Mouse (Mus musculus) cortical plate, adult 2 months (tissue): ENCODE data around the gene Dcbld2. TPM values are rescaled to one million over a fixed set of nuclear protein-coding genes. Genes with fewer than 3 reads are reported as not detected.

Experiments used
- H3K27ac ChIP-seq: fragments of 200-500 bp; 2 replicates; pipeline ENCODE4 v1.5.1; 2012; ENCODE audit warnings: low read length, control low read depth, inconsistent platforms; ENCODE audit not compliant: insufficient read depth
- H3K4me1 ChIP-seq: fragments of 200-500 bp; 2 replicates; pipeline ENCODE4 v1.6.1; 2011; ENCODE audit warnings: low read length; ENCODE audit not compliant: control insufficient read depth, insufficient read depth
- H3K4me3 ChIP-seq: fragments of 200-500 bp; 2 replicates; pipeline ENCODE4 v1.5.1; 2011; ENCODE audit warnings: mild to moderate bottlenecking, low read length, control low read depth; ENCODE audit not compliant: insufficient read depth
- CTCF ChIP-seq: fragments of 200-500 bp; IDR thresholded peaks from 2 replicates; pipeline ENCODE4 v1.5.1; 2011; ENCODE audit warnings: mild to moderate bottlenecking, control low read depth, low read length; ENCODE audit not compliant: insufficient read depth; ENCODE audit errors: extremely low read depth
- POLR2A ChIP-seq: fragments of 200-500 bp; IDR thresholded peaks from 2 replicates; pipeline ENCODE4 v1.6.1; 2011; ENCODE audit warnings: mild to moderate bottlenecking, low read length, control low read depth; ENCODE audit not compliant: insufficient read depth; ENCODE audit errors: extremely low read depth
- polyA plus RNA-seq: library from polyadenylated mRNA; depleted of rRNA; stranded (reverse); fragments of >200 nt; gene quantifications from 2 replicates; pipeline ENCODE4 v1.2.3, GENCODE M21; 2012

The Dcbld2 gene
- polyA plus RNA-seq, 1 experiment, result 20.2 TPM

GRCm38 (mm10) chr16:58404665-58405064 is 3.6 kb upstream of the Dcbld2 start:
- TF ChIP-seq CTCF, result no peak
- TF ChIP-seq POLR2A, result no peak
- no peak overlapping the region for H3K27ac ChIP-seq

GRCm38 (mm10) chr16:58405271-58405670 is 3.0 kb upstream of the Dcbld2 start:
- Histone ChIP-seq H3K27ac (no peak overlapping the region), H3K4me1 (no peaks in the 10 kb centered on the region; the same call in 1 of the 2 replicates), H3K4me3 (no peak overlapping the region)
- no peak for TF ChIP-seq POLR2A

More at GRCm38 (mm10) chr16:58404665-58405064, 3.6 kb upstream of the Dcbld2 start:
- Histone ChIP-seq H3K4me1 (no peaks in the 10 kb centered on the region; the same call in 1 of the 2 replicates), H3K4me3 (no peak overlapping the region)

- TF ChIP-seq POLR2A (peak; percentile 59; the same call in 1 of the 2 replicates), CTCF (no peak)
- H3K4me1 ChIP-seq, result peaks cover 2% of the 10 kb centered on the region
- peak overlapping the region; percentile 83 for H3K4me3 ChIP-seq
- H3K27ac ChIP-seq, result no peak overlapping the region
Measured at GRCm38 (mm10) chr16:58408487-58409281, 441 bp downstream of the Dcbld2 start.

GRCm38 (mm10) chr16:58409825-58410224 is 1.6 kb downstream of the Dcbld2 start:
- no peak for TF ChIP-seq CTCF
- no peak for TF ChIP-seq POLR2A
- no peak overlapping the region for H3K27ac ChIP-seq
- H3K4me3 ChIP-seq, result peak overlapping the region; percentile 83; the same call in 1 of the 2 replicates
- H3K4me1 ChIP-seq, result peaks cover 2% of the 10 kb centered on the region

GRCm38 (mm10) chr16:58414801-58415200 is 6.6 kb downstream of the Dcbld2 start:
- TF ChIP-seq POLR2A (no peak), CTCF (no peak)
- no peak overlapping the region for H3K4me3 ChIP-seq
- no peak overlapping the region for H3K27ac ChIP-seq

GRCm38 (mm10) chr16:58415500-58415899 is 7.3 kb downstream of the Dcbld2 start:
- Histone ChIP-seq H3K4me1 (peaks cover 4% of the 10 kb centered on the region), H3K27ac (no peak overlapping the region), H3K4me3 (no peak overlapping the region)
- TF ChIP-seq CTCF (no peak), POLR2A (no peak)

More at GRCm38 (mm10) chr16:58414801-58415200, 6.6 kb downstream of the Dcbld2 start:
- peaks cover 4% of the 10 kb centered on the region for H3K4me1 ChIP-seq

- Histone ChIP-seq H3K4me1 (peaks cover 8% of the 10 kb centered on the region), H3K4me3 (no peak overlapping the region), H3K27ac (no peak overlapping the region)
- TF ChIP-seq POLR2A (no peak), CTCF (no peak)
Measured at GRCm38 (mm10) chr16:58421696-58422354, 13.6 kb downstream of the Dcbld2 start.

GRCm38 (mm10) chr16:58430246-58430645 is 22.0 kb downstream of the Dcbld2 start:
- no peak overlapping the region for H3K27ac ChIP-seq
- H3K4me3 ChIP-seq, result no peak overlapping the region
- no peaks in the 10 kb centered on the region for H3K4me1 ChIP-seq
- TF ChIP-seq POLR2A (no peak), CTCF (no peak)

GRCm38 (mm10) chr16:58432384-58432783 is 24.1 kb downstream of the Dcbld2 start:
- Histone ChIP-seq H3K4me3 (no peak overlapping the region), H3K4me1 (no peaks in the 10 kb centered on the region), H3K27ac (no peak overlapping the region)
- TF ChIP-seq CTCF (no peak), POLR2A (no peak)

- TF ChIP-seq CTCF, result peak; percentile 38; the same call in 1 of the 2 replicates
- TF ChIP-seq POLR2A, result no peak
- H3K4me1 ChIP-seq, result no peaks in the 10 kb centered on the region
- no peak overlapping the region for H3K27ac ChIP-seq
- no peak overlapping the region for H3K4me3 ChIP-seq
Measured at GRCm38 (mm10) chr16:58444735-58445134, 36.5 kb downstream of the Dcbld2 start.
